Mouse (Mus musculus): ENCODE measurements at regions not wholly inside any gene's neighbourhood (a gene's known extent, or its start where the extent isn't known, plus 50 kb on each side); places are given as distances from the start of the nearest gene placed in this dataset.

DNA sequence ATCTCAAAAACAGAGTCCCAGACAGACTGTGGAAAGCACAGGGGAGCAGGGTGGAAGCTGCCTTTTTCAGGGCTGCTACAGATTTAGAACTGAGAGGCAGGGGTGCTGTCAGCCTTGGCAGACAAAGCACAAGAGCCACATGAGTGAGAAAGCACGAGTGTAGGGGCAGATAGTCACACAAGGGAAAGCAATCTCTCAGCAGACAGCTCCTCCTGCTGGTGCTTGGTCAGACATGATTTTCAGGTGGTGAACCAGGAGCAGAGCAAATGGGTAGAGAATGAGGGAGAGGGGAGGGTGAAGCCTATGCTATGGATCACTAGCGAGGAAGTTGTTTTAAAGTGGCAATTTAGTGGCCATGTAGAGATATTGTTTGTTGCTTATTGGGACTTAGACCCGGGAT, 1005.6 kb upstream of the Cdh20 start:
- no peak for TF ChIP-seq CTCF (IDR thresholded peaks at IDR 0.05; ENCODE audit: low read depth)
- no peak for TF ChIP-seq EP300 (IDR thresholded peaks at IDR 0.05; ENCODE audit: low read depth)

All from liver, embryonic 14.5 days (tissue).